Mouse (Mus musculus) E14TG2a.4 (cell line): ENCODE data around the gene Klf6.

Source experiments
- CTCF ChIP-seq: conservative IDR thresholded peaks from 2 replicates; pipeline ENCODE4 v1.5.1; 2014; ENCODE audit warnings: low read length
- POU5F1 ChIP-seq: IDR thresholded peaks from 2 replicates; pipeline ENCODE4 v1.6.1; 2014; ENCODE audit warnings: low read length, borderline replicate concordance

DNA sequence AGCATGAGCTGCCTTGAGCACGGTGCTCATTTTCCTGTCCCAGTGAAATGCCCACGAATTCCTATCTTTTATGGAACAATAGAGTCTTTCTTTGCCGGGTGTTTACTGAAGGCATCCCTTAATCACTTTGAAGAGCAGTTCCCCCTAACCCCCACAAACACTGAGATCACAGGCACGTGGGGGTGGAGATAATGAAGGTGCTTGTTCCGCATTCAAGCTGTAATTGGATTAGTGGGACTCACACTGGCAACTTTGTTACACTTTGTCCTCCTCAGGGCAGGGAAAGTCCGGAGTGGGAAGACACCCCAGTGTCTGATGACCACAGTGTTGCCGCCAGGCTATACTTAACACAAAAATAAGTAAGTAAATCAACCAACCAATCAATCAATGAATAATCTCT lies 29.3 kb upstream of the Klf6 start:
- TF ChIP-seq CTCF (no peak), POU5F1 (no peak)
